Mouse (Mus musculus) liver, embryonic 13.5 days (tissue): ENCODE results near the gene Olfr1383. TPM values are rescaled to one million over a fixed set of nuclear protein-coding genes. Genes with fewer than 3 reads are reported as not detected.
"Not testable (repeated sequence)": the region's sequence is repeated elsewhere in the genome, so short reads cannot be mapped to it uniquely, and the experiment has no call there.

ENCODE experiments used
- ATAC-seq: fragments of 200-750 bp; cut with Nextera tagmentation; 2 replicates; pipeline ENCODE4 v1.8.0; 2017; ENCODE audit warnings: low read depth, mild to moderate bottlenecking, moderate number of reproducible peaks, moderate library complexity
- DNase-seq: peaks from one replicate; pipeline ENCODE4 v3.0.0; 2022
- H3K27ac ChIP-seq: fragments of 300-500 bp; sonication (generic); 2 replicates; pipeline ENCODE4 v1.5.1; 2015; ENCODE audit warnings: moderate library complexity, mild to moderate bottlenecking, inconsistent platforms
- H3K27me3 ChIP-seq: fragments of 300-500 bp; sonication (generic); 2 replicates; pipeline ENCODE4 v1.6.1; 2015; ENCODE audit warnings: mild to moderate bottlenecking, inconsistent platforms
- H3K36me3 ChIP-seq: fragments of 300-500 bp; sonication (generic); 2 replicates; pipeline ENCODE4 v1.6.1; 2015; ENCODE audit warnings: mild to moderate bottlenecking, inconsistent platforms
- H3K4me1 ChIP-seq: fragments of 300-500 bp; sonication (generic); replicated peaks from 2 replicates; pipeline ENCODE4 v1.6.1; 2015; ENCODE audit warnings: inconsistent platforms
- H3K4me2 ChIP-seq: fragments of 300-500 bp; sonication (generic); 2 replicates; pipeline ENCODE4 v1.6.1; 2015; ENCODE audit warnings: inconsistent platforms, mild to moderate bottlenecking, moderate library complexity
- H3K4me3 ChIP-seq: fragments of 300-500 bp; sonication (generic); replicated peaks from 2 replicates; pipeline ENCODE4 v1.5.1; 2015; ENCODE audit warnings: mild to moderate bottlenecking, inconsistent platforms
- H3K9ac ChIP-seq: fragments of 300-500 bp; sonication (generic); 2 replicates; pipeline ENCODE4 v1.6.1; 2015; ENCODE audit warnings: mild to moderate bottlenecking, inconsistent platforms
- H3K9me3 ChIP-seq: fragments of 300-500 bp; sonication (generic); replicated peaks from 2 replicates; pipeline ENCODE4 v1.6.1; 2016; ENCODE audit warnings: inconsistent platforms
- WGBS: fragments of 180-500 bp; shearing (Covaris S2); methylation state at CpG from one replicate; pipeline ENCODE4 v1.1.7; 2015; ENCODE audit not compliant: insufficient replicate concordance; 5-methylcytosine and 5-hydroxymethylcytosine counted together
- polyA plus RNA-seq: library from polyadenylated mRNA; unstranded; fragments of >200 nt; fragmentation: Nextera tagmentation; extraction: Ambion mirVana; gene quantifications from 2 replicates; pipeline ENCODE4 v1.2.1, GENCODE M21; 2015

The Olfr1383 gene
- not detected in 2 replicates for polyA plus RNA-seq

- Histone ChIP-seq H3K4me2 (no peak within 1 kb of the TSS), H3K9me3 (no peaks in the 10 kb centered on the region), H3K27ac (no peak within 1 kb of the TSS), H3K36me3 (no peaks in the 10 kb centered on the region), H3K9ac (no peak within 1 kb of the TSS), H3K4me1 (no peaks in the 10 kb centered on the region), H3K27me3 (no peaks in the 10 kb centered on the region), H3K4me3 (no peak within 1 kb of the TSS)
- DNase-seq (no peak), ATAC-seq (no peak)
Observed at GRCm38 (mm10) chr11:49519348-49519747, at the start of gene Olfr1383. Gene Olfr1383, plus strand, starts transcription at chr11:49519648.

- no peaks in the 10 kb centered on the region for H3K4me1 ChIP-seq
- no peaks in the 10 kb centered on the region for H3K27me3 ChIP-seq
- no peak overlapping the region for H3K4me2 ChIP-seq
- no peaks in the 10 kb centered on the region for H3K36me3 ChIP-seq
- no peak overlapping the region for H3K27ac ChIP-seq
- H3K4me3 ChIP-seq, result no peak overlapping the region
- 41% methylated on average over 4 of the region's 4 CpGs for WGBS
- no peak for DNase-seq
- no peaks in the 10 kb centered on the region for H3K9me3 ChIP-seq
- ATAC-seq, result no peak
- no peak overlapping the region for H3K9ac ChIP-seq
Observed at GRCm38 (mm10) chr11:49485973-49486372, 33.5 kb upstream of the Olfr1383 start.

GRCm38 (mm10) chr11:49488770-49489169, 30.7 kb upstream of the Olfr1383 start, which contains the start of gene Olfr1385:
Gene Olfr1385, plus strand, starts transcription at chr11:49489070.
- ATAC-seq, H3K27ac ChIP-seq, H3K4me2 ChIP-seq, H3K36me3 ChIP-seq, DNase-seq, H3K9me3 ChIP-seq, H3K9ac ChIP-seq, H3K4me3 ChIP-seq, H3K27me3 ChIP-seq, H3K4me1 ChIP-seq: not testable (repeated sequence)
- 44% methylated on average over 1 of the region's 1 CpGs for WGBS

GRCm38 (mm10) chr11:49518086-49518485, 1.4 kb upstream of the Olfr1383 start:
- H3K9ac ChIP-seq, result no peak overlapping the region
- H3K27ac ChIP-seq, result no peak overlapping the region
- no peaks in the 10 kb centered on the region for H3K36me3 ChIP-seq
- no peaks in the 10 kb centered on the region for H3K27me3 ChIP-seq
- no peak overlapping the region for H3K4me2 ChIP-seq
- DNase-seq, result no peak
- no peak overlapping the region for H3K4me3 ChIP-seq
- no peaks in the 10 kb centered on the region for H3K4me1 ChIP-seq
- H3K9me3 ChIP-seq, result no peaks in the 10 kb centered on the region
- 41% methylated on average over 5 of the region's 5 CpGs for WGBS
- no peak for ATAC-seq

- Histone ChIP-seq H3K4me3 (no peak within 1 kb of the TSS), H3K36me3 (no peaks in the 10 kb centered on the region), H3K4me2 (no peak within 1 kb of the TSS), H3K9ac (no peak within 1 kb of the TSS), H3K27me3 (no peaks in the 10 kb centered on the region), H3K27ac (no peak within 1 kb of the TSS), H3K9me3 (no peaks in the 10 kb centered on the region), H3K4me1 (no peaks in the 10 kb centered on the region)
- ATAC-seq, result no peak
- DNase-seq, result no peak
- 63% methylated on average over 3 of the region's 3 CpGs for WGBS
Observed at GRCm38 (mm10) chr11:49527947-49528346, 8.5 kb downstream of the Olfr1383 start, which contains the start of gene Olfr1382. Gene Olfr1382, plus strand, starts transcription at chr11:49528247.

GRCm38 (mm10) chr11:49532761-49533160, 13.3 kb downstream of the Olfr1383 start:
- Histone ChIP-seq H3K4me1 (no peaks in the 10 kb centered on the region), H3K36me3 (no peaks in the 10 kb centered on the region), H3K4me3 (no peak overlapping the region), H3K27me3 (no peaks in the 10 kb centered on the region), H3K9ac (no peak overlapping the region), H3K27ac (no peak overlapping the region), H3K9me3 (no peaks in the 10 kb centered on the region), H3K4me2 (no peak overlapping the region)
- DNase-seq, result no peak
- ATAC-seq, result no peak

DNA sequence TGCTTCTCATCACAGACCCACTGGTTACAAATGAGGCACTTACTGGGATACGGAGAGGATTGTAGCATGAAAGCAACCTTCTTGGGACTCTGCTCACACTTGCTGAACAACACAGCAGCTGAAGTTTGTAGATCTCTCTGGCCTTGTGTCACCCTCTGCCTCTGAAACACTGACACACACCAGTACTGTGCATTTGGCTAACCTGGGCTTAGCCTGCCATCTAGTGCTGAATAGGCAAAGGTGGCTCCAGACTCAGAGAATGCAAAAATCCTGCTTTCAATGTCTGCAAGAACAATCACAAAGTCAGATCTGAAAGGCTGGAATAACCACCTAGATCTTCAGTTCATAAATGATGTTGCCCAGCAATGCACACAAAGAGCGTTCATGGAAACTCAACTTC, 17.2 kb downstream of the Olfr1383 start:
- not testable (repeated sequence) for H3K9ac ChIP-seq, H3K4me2 ChIP-seq, H3K27ac ChIP-seq, DNase-seq, ATAC-seq, H3K4me3 ChIP-seq, H3K4me1 ChIP-seq, H3K36me3 ChIP-seq, H3K27me3 ChIP-seq, H3K9me3 ChIP-seq
- WGBS, result 69% methylated on average over 2 of the region's 2 CpGs

DNA sequence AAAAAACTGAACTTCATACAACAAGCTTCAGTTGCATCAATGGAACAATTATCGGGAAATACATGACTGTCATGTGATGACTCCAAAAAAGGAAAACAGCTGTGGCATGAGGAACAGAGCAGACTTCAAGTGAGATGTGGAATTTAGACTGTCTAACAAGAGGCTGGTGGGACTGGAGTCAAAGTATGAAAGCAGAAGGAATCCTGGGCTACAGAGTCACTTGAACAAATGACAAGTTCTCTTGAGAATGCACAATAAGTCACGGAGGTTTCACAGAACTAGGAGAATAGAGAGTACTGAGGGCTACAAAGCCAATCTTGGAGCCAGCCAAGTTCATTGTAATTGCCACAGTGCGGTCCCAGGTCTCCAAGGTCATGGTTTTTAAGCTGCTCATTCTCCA, 23.7 kb downstream of the Olfr1383 start, which contains the start of gene Olfr1381:
Olfr1381 (plus strand) TSS at position 301 of the 400 bp plus-strand sequence.
- not testable (repeated sequence) for DNase-seq, H3K9ac ChIP-seq, H3K4me1 ChIP-seq, H3K9me3 ChIP-seq, H3K4me3 ChIP-seq, H3K27me3 ChIP-seq, H3K27ac ChIP-seq, H3K36me3 ChIP-seq, H3K4me2 ChIP-seq, ATAC-seq
- WGBS, result 63% methylated on average over 3 of the region's 3 CpGs

GRCm38 (mm10) chr11:49554033-49554432, 34.6 kb downstream of the Olfr1383 start:
- not testable (repeated sequence) for H3K9ac ChIP-seq, H3K4me3 ChIP-seq, ATAC-seq, H3K4me2 ChIP-seq, DNase-seq, H3K4me1 ChIP-seq, H3K27me3 ChIP-seq, H3K36me3 ChIP-seq, H3K27ac ChIP-seq, H3K9me3 ChIP-seq
- WGBS, result 55% methylated on average over 3 of the region's 3 CpGs

GRCm38 (mm10) chr11:49556578-49556977, 37.1 kb downstream of the Olfr1383 start, which contains the start of gene Olfr1380:
Gene Olfr1380, plus strand, starts transcription at chr11:49556878.
- not testable (repeated sequence) for H3K9me3 ChIP-seq, H3K27ac ChIP-seq, H3K4me3 ChIP-seq, DNase-seq, ATAC-seq, H3K36me3 ChIP-seq, H3K4me1 ChIP-seq, H3K9ac ChIP-seq, H3K27me3 ChIP-seq, H3K4me2 ChIP-seq
- 61% methylated on average over 5 of the region's 5 CpGs for WGBS

GRCm38 (mm10) chr11:49575054-49575453, 55.6 kb downstream of the Olfr1383 start:
- not testable (repeated sequence) for H3K27ac ChIP-seq, H3K4me3 ChIP-seq, H3K36me3 ChIP-seq, H3K9me3 ChIP-seq, DNase-seq, ATAC-seq, H3K27me3 ChIP-seq, H3K4me1 ChIP-seq, H3K4me2 ChIP-seq, H3K9ac ChIP-seq
- 24% methylated on average over 2 of the region's 2 CpGs for WGBS
